Mouse (Mus musculus) right cerebral cortex, adult 2 months (tissue): ENCODE results near the gene St6galnac4.
A peak's percentile ranks its signal among the peaks of the same experiment; 100 is the strongest.

ENCODE experiments used
- DNase-seq, 2 experiments: peaks; one replicate each; pipeline ENCODE4 v3.0.0; 2021 to 2022; ENCODE audit warnings: low spot score in 2 of 2

St6galnac4 gene

DNA sequence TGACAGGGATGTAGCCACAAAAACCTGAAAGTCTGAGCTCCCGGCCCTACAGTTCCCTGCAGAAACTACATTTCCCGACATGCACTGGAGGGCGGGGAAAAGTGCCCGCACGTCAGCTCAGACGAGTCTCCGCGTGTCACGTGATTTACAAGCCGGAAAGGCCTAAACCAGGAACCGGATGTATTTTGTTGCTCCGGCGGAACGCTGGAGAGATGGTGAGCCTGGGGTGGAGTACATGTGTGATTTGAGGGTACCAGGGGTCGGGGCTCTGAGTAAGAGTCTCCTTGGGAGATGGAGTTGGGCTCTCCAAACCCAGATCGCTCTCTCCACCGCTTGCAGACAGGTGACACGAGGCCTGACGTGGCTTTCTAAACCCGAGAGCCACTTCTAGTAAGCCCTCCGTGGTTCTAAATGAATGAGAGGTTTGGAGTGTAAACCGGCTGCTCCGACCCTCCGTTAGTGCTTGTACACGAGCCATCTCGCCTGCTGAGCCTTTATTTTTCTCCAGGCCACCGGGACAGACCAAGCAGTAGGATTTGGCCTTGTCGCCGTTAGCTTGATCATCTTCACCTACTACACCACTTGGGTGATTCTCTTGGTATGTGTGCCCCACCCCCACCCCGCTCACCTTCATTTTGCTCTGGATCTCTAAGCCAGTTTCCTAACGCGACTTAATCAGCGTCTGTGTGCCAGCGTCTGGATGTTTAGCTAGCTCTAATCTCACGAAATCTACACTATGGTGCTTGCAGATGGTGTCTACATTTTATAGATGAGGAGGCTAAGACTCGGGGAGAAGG is 16.0 kb upstream of the St6galnac4 start, which contains the start of gene Dpm2:
Gene Dpm2, plus strand, starts transcription at position 161 of the 797 bp plus-strand sequence.
- peak; percentile 93 to 94 for DNase-seq

DNA sequence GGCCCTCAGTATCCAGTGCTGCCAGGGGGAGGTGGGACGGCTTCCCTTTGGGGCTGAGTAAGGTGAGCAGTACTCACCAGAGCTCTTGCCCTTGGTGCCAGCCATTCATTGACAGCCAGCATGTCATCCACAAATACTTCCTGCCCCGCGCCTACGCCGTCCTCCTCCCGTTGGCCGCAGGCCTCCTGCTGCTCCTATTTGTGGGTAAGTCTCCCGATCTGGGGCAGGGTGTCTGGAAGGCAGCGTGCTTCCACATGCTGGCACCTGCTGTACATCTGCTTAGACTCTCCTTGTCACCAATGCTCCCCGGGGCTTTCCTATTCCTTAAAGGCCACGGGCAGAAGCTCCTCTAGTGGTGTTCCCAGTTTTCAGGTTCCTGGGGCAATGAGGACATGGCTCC is 14.7 kb upstream of the St6galnac4 start:
- DNase-seq: no peak

DNA sequence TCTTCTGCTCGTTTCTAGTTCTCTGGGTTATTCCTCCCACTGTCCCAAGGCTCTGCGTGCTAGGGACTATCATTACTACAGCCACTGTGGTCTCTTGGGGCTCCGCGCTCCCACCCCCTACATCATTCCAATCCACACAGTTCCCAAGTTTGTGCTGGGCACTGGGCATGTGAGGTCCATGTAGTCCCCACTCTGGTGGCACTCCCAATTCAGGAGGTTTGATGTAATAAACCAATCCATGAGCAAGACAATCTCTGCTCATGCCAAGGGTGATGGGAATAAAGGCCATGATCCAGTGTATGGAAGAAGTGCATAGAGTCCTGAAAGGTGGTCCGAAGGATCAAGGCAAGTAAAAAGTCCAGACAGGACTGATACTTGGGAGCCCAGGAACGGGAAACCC is 12.4 kb upstream of the St6galnac4 start, which contains the start of gene Pip5kl1:
Gene Pip5kl1, plus strand, starts transcription at position 301 of the 400 bp plus-strand sequence.
- DNase-seq: no peak

DNA sequence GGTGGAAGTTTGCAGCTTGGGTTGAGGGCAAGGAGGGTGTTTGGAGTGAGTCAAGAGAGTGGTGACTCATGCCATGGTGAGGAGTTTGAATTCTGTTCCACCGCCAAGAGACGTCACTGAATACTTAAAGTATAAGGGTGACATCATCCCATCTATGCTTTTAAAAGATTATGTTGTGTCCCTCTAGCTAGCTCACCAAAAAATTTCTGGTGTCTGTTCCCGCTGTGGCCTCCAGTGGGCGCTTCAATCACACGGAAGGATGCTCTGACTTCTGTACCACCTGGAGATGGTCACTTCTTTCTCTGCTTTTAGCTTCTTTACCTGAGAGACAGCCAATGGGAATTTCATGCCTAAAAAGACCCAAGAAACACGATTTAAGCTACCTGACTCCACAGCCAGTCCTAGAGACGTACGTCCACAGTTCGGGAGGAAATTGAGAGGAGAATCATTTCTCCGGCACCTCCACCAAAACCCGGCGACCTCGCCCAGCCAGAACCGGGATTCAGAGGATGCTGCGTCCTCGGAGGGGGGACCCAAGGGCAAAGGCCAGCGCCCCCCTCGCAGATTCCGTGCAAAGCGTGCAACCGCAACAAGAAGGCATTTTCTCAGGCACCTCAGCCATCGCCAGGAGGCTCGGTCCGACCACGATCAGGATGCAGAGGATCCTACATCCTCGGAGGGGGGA is 11.9 kb upstream of the St6galnac4 start:
- peak; percentile 88 to 91 for DNase-seq

DNA sequence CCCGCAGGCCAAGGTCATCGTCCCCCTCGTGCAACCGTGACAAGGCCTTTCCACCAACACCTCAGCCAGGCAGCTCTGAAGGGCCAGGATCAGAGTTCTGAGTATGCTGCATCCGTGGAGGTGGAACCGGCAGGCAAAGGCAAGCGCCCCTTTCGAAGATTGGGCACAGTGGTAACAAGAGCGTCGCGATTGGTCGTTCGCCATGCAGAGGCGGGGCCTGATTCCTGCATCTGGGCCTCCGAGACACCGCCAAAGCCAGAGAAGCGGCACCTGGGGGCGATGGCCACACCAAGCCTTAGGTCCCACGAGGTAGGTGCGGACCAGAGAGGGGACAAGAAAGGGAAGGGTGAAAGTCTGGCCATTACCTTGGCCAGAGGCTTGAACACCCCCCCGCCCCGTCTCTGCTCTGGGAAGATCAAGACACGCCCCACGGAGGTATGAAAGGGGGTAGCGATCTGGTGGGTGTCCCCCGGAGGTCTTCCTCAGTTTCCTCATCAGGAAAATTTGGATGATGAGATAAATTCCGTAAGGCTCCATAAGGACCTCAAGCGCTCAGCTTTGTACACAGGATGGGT is 11.2 kb upstream of the St6galnac4 start, which contains the start of gene 9430097D07Rik:
Gene 9430097D07Rik, minus strand, starts transcription at position 99 of the 575 bp plus-strand sequence.
- DNase-seq: peak; percentile 76 to 83

DNA sequence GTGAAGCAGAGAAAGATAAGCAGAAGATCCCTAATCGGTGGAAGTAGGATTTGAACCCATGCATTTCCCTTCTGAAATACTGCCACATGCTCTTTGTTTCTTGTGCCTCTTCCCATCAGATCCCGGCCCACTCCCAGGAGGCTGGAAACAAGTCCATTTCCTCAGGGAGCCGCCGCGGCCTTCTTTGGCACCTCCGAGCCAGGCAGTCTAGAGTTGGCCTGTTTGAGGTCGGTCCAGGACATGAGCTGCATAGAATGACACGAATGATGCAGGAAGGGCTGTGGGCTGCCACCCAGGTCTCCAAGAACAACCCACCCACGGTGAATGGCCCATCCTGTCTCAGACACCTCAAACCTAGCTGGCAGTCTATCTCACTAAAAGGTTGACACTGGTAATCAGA is 10.4 kb upstream of the St6galnac4 start:
- DNase-seq: no peak

DNA sequence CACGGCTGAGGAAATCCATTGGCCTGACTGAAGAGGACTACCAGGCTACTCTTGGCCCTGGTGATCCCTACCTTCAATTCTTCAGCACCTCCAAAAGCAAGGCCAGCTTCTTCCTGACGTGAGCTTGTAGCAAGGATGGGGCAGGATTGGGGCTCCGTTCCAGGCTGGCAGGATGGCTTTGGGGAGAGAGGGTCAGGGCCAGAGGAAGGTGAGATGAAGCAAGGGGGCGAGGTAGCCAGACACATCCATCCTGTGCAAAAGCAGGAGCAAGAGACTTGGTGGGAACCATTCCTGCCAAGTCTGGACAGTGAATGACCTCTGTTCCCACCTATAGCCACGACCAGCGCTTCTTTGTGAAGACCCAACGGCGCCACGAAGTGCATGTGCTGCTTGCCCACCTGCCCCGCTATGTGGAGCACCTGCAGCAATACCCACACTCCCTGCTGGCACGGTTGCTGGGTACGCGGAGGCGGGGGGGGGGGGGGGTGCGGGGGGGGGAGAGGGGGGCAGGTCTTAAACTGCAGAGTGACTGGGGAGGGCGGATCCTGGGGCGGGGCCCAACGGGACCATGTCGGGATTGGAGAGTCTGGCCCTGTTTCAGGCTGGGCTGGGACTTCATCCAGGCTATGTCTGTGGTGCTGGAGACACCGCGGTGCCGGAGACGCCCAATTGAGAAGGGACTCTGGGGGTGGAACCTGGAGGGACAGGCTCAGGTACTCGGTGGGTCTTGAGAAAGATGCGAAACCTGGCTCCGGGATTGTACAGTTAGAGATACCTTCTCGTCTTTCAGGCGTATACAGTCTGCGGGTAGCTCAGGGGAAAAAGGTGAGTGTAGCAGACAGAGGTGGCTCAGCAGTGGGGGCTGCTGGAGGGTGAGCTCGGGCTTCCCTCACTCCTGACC is 8.5 kb upstream of the St6galnac4 start:
- no peak for DNase-seq

DNA sequence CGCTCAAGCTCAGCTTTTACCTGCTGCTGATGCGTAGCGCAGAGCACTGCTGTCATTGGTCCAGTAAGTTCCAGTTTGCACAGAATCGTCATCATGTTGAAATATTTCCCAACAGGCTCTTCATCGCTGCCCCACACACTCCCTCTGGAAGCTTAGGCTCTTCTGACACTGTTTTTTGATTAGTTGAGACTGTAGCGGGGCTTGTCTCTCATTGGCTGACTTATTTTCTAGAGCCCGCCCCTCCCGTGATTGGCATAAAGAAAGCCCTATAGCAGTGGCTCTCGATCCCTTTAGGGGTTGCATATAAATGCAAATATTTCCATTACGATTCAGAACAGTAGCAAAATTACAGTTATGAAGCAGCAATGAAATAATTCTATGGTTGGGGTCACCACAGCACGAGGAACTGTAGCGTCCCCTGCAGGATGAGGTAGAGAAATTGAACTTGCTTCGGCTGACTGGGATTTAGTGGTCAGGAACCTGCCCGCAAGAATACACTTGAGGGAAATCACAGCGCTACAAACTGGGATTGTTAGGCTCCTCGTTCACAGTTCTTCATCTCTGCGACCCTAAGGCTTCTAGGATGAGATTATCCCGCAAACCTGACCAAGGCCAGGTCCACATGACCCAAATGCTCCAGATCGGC is 5.3 kb upstream of the St6galnac4 start:
- peak; percentile 85 to 90 for DNase-seq

DNA sequence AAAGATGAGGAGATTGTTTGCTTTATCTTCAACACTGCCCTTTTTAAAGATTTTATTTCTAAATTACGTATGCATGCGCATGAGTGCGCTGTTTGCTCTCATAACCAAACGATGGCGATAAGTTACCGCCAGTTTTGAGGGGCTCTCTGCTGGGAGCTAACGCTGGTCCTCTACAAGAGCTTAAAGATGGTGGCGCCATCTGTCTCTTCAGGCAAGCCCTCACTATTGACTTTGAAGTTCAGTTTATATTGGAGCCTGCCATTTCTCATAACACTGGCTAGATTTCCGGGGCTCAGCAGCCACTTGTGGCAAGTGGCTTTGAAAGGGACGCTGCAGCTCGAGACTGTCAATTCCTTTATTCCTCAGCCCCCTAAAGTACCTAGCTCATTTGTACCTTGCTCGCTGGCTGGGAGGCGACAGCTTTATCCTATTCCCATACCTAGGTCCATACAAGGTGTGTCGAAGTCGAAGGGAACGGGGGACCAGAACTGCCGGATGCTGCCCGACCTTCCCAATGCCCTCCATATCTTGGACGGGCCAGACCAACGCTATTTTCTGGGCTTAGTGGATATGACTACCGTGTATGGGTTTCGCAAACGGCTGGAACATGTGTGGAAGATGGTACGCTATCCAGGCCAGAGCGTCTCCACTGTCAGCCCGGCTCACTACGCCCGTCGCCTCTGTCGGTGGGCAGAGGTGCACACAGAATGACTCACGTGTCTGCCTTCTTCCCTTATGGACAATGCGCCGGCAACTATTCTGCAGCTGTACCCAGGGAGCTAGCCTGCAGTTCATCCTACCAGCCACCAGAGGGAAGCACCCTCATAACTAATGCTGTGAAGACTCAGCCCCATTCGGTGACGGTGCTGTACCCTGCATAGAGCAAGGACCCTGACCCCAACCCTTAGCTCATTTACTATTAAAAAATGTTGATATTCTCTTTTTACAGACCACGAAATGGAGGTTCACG is 3.8 kb upstream of the St6galnac4 start:
- DNase-seq: peak; percentile 91 to 92

DNA sequence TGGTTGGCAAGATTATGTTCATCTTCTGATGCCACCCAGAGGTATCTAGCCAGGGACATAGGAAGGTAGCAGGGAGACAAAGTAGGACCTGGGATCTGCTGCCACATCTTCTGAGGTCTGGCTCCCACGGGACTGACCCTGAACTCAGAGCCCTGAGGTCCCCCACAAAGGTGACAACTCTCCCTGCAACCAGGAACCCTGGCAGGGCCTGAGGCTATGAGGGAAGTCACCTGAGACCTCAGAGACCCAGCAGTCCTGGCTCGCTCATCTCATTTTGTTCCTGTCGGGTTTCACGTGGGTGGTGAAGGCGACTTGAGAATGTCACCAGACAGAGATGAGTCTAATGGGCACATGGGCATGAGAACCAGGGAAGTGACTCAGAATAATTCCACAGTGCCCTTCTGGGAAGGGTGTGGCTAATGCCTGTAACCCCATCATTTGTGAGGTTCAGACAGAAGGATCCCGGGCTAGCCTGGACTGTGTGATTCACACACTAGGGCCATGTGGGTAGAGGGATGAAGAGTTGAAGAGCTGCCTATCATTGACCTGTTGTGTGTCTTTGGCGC is 1.7 kb upstream of the St6galnac4 start:
- no peak for DNase-seq

DNA sequence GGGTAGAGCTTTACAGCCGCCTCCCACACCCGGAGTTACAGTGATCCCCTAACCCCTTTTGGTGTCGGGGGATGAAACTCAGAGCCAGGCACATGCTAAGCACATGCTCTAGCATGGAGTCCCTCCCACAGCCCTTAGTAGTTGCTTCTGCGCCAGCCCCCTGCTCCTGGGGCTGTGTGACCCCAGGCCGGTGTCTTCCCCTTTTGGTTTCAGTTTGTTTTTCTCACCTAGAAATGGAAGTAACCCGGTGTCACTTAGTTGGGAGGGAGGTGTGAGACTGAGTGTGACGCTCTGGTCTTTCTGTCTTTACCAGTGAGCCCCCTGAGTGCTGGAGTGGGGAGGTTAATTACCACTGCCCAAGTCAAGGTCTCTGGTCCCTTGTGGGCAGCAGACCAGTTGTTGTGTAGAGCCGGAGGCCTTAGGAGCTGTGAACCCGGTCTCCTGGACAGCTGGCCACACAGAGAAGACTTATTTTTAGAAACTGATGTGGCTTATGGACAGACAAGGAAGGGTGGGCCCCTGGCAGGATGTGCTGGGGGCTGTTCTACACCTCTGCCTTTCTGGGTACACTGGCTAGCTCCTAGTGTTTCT is 931 bp downstream of the St6galnac4 start:
- no peak for DNase-seq

DNA sequence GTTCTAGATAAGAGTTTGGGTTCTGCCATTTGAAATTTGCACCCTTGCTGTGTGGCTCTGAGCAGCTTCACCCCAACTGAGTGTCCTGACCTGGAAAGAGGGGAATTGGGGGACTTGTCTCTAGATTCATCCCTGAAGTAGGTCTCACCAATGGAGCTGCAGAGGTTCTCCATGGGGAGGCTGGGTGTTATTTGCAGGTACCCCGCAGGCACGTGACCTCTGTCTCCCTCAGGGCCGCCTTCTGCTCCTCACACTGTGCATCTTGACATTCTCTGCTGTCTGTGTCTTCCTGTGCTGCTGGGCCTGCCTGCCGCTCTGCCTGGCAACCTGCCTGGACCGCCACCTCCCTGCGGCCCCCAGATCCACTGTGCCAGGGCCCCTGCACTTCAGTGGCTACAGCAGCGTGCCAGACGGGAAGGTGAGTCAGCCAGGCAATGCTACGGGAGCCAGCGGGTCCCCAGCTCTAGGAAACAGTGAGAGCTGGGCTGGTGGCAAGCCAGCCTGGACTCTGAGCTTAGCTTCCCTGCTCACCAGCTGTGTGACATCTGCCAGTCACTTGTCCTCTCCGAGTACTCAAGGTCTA is 2.4 kb downstream of the St6galnac4 start:
- DNase-seq: peak; percentile 57 to 62

DNA sequence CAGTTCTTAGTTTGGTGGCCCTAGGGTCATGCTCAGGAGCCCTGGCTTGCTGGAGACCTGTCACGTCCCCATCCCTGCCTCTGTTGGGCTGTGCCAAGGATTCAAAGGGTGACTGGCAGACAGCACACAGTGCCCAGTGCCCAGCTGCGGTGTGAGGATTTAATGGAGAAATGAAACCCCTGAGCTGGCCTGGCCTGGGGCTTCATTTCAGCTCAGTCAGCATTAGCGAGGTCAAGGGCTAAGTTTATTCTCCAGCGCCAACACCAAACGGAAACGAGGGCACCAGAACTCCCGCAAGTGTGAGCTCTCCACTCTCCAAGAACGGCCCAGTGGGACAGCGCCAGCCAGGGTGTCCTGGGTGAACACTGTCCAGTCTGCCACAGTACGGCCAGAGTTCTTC is 3.3 kb downstream of the St6galnac4 start:
- no peak for DNase-seq

DNA sequence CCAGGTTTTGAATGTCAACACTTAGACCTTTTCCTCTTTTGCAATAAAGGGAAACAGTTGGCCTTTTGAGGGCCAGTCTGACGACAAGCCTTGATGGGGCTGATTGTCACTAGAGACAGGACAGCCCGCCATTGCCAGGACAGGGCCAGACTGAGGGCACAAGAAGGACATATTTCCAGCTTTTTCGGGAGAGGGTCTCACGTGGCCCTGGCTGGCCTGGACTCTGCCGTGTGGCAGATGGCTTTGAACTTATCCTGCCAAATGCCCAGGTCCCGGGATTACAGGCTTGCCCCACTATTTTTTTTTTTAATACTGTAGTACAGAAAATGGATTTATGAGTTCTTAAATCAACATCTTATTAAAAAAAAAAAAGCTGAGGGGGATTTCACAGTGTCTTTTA is 4.4 kb downstream of the St6galnac4 start:
- DNase-seq: no peak

DNA sequence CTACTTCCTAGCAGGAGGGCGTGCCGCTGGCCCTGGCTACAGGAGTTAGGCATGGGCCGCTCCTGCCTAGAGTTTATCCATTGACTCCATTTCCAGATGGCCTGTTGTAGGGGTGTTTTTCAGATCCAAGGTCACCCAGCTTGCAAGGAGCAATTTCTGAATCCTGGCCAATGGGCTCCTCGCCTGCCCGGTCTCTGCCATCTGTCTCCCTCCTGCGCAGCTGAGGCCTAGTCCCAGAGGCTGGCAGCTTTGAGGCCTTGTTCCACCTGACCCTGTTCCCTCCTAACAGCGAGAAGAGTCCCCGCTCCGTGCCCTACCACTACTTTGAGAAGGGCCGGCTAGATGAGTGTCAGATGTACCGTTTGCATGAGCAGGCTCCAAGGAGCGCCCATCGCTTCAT is 9.8 kb downstream of the St6galnac4 start:
- DNase-seq: no peak

DNA sequence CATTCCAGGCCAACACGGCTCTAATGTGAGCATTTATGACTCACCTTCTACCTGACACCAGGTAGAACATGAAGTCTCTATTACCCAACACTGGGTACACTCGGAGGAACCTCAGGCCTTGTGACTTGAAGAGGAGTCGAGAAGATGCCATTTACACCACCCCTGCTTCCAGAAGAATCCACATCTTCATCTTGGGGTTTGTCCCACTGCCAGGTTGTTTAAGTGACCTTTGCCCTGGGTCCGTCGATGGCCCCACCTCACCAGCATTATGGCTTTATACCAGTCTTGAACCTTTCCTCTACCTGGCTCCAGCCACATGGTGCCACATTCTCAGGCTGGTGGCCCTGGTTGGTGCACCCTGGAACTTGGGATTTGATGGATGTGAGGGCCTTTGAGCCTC is 10.4 kb downstream of the St6galnac4 start:
- DNase-seq: no peak

DNA sequence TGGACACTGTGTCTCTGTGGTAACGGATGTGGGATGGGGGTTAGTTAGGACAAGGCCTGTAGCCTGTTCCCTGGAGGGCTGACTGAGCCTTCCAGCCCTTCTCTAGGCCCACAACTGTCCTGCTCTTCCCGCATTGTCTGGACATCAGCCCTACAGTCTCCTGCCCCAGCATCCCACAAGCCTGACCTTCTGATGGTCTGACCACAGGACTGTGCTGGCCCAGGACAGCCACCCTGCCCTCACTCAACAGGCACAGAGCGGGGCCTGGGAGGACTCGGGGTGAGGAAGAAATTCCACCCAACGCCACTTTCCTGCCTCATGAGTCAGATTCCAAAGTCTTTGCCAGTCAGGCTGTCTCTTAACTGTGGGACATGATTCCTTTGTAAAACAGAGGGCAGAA is 10.8 kb downstream of the St6galnac4 start:
- DNase-seq: no peak

DNA sequence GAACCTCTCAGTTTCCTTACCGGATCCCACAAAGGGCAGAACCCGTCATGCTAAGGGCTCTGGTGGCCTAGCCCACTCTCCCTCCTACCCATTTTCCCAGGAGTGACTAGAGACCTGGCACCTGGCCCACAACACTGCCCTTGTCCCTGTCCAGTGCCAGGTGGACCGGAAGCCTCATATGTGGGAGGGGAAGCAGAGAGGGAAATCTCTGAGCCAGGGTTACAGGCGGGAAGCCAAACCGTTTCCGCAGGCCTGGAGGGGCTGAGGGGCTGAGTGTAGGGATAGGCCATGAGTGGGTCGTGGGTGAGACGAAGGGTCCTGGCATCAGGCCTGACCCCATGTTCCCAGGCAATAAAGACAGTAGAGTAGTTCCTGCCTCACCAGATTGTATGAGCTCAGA is 11.6 kb downstream of the St6galnac4 start:
- DNase-seq: no peak

DNA sequence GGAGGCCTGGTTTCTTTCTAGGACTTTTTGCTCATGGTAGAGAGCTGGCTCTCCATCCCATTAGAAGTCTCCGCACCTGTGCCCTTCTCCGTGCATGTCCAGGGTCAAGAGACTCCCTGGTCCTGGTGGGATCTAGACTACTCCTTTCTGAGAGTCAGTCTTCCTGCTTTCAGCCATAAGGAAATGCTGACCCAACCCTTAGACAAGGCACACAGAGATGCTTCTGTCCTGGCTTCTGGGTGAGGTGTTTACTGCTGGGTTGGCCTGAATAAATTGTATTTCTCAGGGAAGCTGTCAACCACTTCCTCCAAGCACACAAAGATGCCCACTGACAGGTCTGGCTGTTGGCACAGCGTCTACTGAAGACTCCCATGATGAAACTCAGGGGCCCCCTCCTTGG is 12.5 kb downstream of the St6galnac4 start, which contains the start of gene St6galnac6:
Gene St6galnac6, plus strand, starts transcription at position 301 of the 400 bp plus-strand sequence.
- DNase-seq: no peak
